Mouse (Mus musculus) erythroblast, embryonic 14.5 days (primary cell): ENCODE data around the gene Slc25a54.

Experiments used
- GATA1 ChIP-seq: IDR thresholded peaks from 2 replicates; pipeline ENCODE4 v1.6.1; 2012; ENCODE audit warnings: low read length, inconsistent platforms, mixed read lengths
- TAL1 ChIP-seq: IDR thresholded peaks from 3 replicates; pipeline ENCODE4 v1.6.1; 2012; ENCODE audit warnings: low read length, inconsistent platforms, mixed read lengths

- TF ChIP-seq GATA1 (no peak), TAL1 (no peak)
Measured at GRCm38 (mm10) chr3:109129768-109130167, 49.5 kb downstream of the Slc25a54 start.
